Mouse (Mus musculus) neural tube, embryonic 14.5 days (tissue): ENCODE measurements around the gene Iglon5. TPM values are rescaled to one million over a fixed set of nuclear protein-coding genes. Genes with fewer than 3 reads are reported as not detected.

Experiments used
- ATAC-seq: fragments of 200-750 bp; cut with Nextera tagmentation; 2 replicates; pipeline ENCODE4 v1.8.0; 2017; ENCODE audit warnings: low read depth, mild to moderate bottlenecking, moderate TSS enrichment, moderate library complexity
- H3K27ac ChIP-seq: fragments of 300-500 bp; sonication (generic); 2 replicates; pipeline ENCODE4 v1.5.1; 2014; ENCODE audit warnings: low read depth, mild to moderate bottlenecking, control low read depth, low read length, moderate library complexity, mixed read lengths
- H3K27me3 ChIP-seq: fragments of 300-500 bp; sonication (generic); 2 replicates; pipeline ENCODE4 v1.6.1; 2014; ENCODE audit warnings: low read length; ENCODE audit not compliant: control insufficient read depth, insufficient read depth
- H3K36me3 ChIP-seq: fragments of 300-500 bp; sonication (generic); 2 replicates; pipeline ENCODE4 v1.6.1; 2014; ENCODE audit warnings: low read length, mixed read lengths; ENCODE audit not compliant: control insufficient read depth, insufficient read depth
- H3K4me1 ChIP-seq: fragments of 300-500 bp; sonication (generic); 2 replicates; pipeline ENCODE4 v1.6.1; 2014; ENCODE audit warnings: low read length; ENCODE audit not compliant: control insufficient read depth, insufficient read depth
- H3K4me2 ChIP-seq: fragments of 300-500 bp; sonication (generic); 2 replicates; pipeline ENCODE4 v1.6.1; 2014; ENCODE audit warnings: mild to moderate bottlenecking, low read depth, low read length, control low read depth
- H3K4me3 ChIP-seq: fragments of 300-500 bp; sonication (generic); 2 replicates; pipeline ENCODE4 v1.5.1; 2014; ENCODE audit warnings: low read depth, low read length, control low read depth, mixed read lengths
- H3K9ac ChIP-seq: fragments of 300-500 bp; sonication (generic); replicated peaks from 2 replicates; pipeline ENCODE4 v1.6.1; 2014; ENCODE audit warnings: low read depth, mild to moderate bottlenecking, control low read depth, low read length, mixed read lengths
- H3K9me3 ChIP-seq: fragments of 300-500 bp; sonication (generic); 2 replicates; pipeline ENCODE4 v1.6.1; 2016; ENCODE audit warnings: low read length; ENCODE audit not compliant: control insufficient read depth
- WGBS: fragments of 180-500 bp; shearing (Covaris S2); extraction: QIAGEN DNeasy Blood & Tissue Kit; methylation state at CpG from one replicate; pipeline ENCODE4 v1.1.7; 2014; 5-methylcytosine and 5-hydroxymethylcytosine counted together
- polyA plus RNA-seq: library from polyadenylated mRNA; unstranded; fragments of >200 nt; fragmentation: Nextera tagmentation; extraction: Ambion mirVana; gene quantifications from 2 replicates; pipeline ENCODE4 v1.2.1, GENCODE M21; 2014

The Iglon5 gene
- polyA plus RNA-seq, 1 experiment from 2014 or later: 14.6 TPM

DNA sequence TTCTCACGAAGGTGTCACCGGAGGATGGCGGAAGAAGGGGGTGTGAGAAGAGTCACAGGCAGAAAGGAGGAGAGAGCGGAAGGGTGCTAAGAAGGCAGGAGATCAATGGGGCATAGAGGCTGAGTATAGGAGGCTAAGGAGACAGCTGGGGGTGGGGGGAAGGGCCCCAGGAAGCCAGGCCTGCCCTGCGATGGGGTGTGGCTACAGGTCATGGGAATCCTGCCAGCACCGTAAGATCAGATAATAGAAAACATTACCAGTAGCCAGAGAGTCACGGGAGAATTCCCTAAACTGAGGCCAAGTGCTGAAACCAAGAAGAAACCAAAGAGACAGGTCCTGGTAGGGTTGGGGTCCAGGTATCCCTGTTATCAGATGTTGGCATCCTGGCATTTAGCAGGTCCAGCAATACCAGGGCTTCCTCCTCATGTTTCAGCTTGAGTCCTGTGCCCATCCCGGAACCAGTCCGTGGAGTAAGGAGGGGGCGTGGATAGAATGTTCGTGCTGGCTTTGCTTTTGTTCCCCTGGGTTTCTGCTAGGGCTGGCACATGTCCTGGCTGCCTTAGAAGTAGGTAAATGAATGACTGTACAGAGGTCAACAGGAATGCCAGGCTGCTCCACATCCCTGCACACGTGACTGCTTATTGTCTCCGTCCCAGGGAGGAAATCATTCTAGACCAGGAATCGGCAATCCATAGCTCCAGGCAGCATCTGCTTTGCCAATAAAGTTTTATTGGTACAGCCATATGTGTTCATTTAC is 36.1 kb downstream of the Iglon5 start:
- Histone ChIP-seq H3K36me3 (peaks cover 17% of the 10 kb centered on the region), H3K9ac (no peak overlapping the region)
- 87% methylated on average over 14 of the region's 14 CpGs for WGBS

DNA sequence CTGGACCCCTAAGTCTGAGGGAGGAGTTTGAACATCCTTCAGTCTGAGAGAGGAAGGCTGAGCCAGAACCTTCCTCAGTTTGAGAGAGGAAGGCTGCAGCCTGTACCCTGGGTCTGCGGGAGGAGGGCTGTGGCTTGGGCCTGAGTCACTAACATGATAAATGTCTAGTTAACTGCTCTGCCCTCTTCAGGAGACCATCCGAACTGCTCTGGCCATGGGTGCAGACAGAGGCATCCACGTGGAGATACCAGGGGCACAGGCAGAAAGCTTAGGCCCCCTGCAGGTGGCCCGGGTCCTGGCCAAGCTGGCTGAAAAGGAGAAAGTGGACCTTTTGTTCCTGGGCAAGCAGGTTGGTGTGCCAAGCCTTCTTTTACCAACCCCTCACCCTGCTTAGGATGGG is 37.3 kb downstream of the Iglon5 start:
- Histone ChIP-seq H3K27ac (no peak overlapping the region), H3K4me1 (no peaks in the 10 kb centered on the region), H3K9ac (no peak overlapping the region), H3K9me3 (no peaks in the 10 kb centered on the region), H3K36me3 (peaks cover 17% of the 10 kb centered on the region), H3K27me3 (no peaks in the 10 kb centered on the region), H3K4me3 (no peak overlapping the region), H3K4me2 (no peak overlapping the region)
- ATAC-seq: no peak
- WGBS: 55% methylated on average over 4 of the region's 4 CpGs

More for the DNA sequence above, 36.1 kb downstream of the Iglon5 start:
- Histone ChIP-seq H3K27ac (no peak overlapping the region), H3K9me3 (no peaks in the 10 kb centered on the region), H3K4me3 (no peak overlapping the region), H3K4me2 (no peak overlapping the region), H3K4me1 (no peaks in the 10 kb centered on the region), H3K27me3 (no peaks in the 10 kb centered on the region)
- ATAC-seq: no peak

DNA sequence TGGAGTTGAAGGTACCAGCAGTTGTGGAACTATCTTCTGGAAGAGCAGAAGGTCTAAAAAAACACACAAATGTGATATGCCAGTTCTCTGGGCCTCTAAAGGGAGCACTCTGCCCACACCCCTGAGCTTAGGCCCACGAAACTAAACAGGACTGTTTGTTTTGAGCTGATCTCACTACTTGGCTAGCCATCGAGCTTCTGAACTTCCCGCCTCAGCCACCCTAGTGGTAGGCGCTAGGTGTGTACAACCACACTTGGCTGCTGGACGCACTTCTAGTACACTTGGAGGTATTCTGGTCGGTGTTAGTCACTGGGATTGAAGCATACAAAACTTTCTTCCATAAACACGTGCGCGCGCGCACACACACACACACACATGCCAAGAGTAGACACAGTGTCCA is 38.1 kb downstream of the Iglon5 start:
- Histone ChIP-seq H3K27ac (no peak overlapping the region), H3K36me3 (peaks cover 17% of the 10 kb centered on the region), H3K9me3 (no peaks in the 10 kb centered on the region), H3K4me3 (no peak overlapping the region), H3K9ac (no peak overlapping the region), H3K27me3 (no peaks in the 10 kb centered on the region), H3K4me1 (no peaks in the 10 kb centered on the region), H3K4me2 (no peak overlapping the region)
- WGBS: 96% methylated on average over 11 of the region's 11 CpGs
- no peak for ATAC-seq

DNA sequence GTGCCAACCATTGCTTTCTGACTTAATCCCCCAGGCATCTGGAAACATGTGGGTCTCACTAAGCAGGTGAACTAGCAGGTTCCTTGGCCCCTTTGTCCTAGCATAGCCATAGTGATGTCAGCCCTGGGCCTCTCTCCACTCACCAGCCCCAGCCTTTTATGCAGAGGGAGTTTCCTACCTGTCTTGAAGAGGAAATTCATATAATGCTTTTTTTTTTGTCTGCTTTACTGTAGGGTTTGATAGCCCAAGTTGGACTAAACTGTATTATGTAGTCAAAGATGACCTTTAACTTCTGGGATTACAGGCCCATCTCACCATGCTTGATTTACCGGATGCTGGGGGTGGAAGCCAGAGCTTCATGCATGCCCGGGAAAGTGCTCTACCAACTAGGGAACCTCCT is 40.1 kb downstream of the Iglon5 start:
- ATAC-seq: no peak
- H3K27ac ChIP-seq: no peak overlapping the region
- H3K4me1 ChIP-seq: peaks cover 4% of the 10 kb centered on the region; the same call in 1 of the 2 replicates
- H3K27me3 ChIP-seq: no peaks in the 10 kb centered on the region
- no peak overlapping the region for H3K4me2 ChIP-seq
- H3K9me3 ChIP-seq: no peaks in the 10 kb centered on the region
- whole genome bisulfite sequencing: 92% methylated on average over 2 of the region's 2 CpGs
- H3K4me3 ChIP-seq: no peak overlapping the region
- peaks cover 17% of the 10 kb centered on the region for H3K36me3 ChIP-seq
- H3K9ac ChIP-seq: no peak overlapping the region

DNA sequence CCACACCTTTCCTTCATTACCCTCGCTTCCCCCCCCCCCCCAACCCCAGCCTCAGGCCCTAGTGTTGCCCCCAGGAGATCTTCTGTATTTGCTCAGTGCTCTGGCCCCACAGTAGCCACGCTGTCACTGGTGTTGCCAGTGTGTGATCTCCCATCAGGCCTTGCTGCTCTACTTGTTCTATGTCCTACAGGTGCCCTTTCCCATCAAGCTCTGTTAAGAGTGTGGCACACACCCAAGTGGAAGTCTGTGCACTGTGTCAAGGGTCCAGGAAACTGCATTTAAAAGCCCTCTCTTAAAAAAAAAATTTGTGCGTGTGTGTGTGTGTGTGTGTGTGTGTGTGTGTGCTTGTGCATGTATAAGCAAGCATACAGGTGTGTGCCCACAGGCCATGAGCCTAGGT is 41.6 kb downstream of the Iglon5 start:
- H3K4me3 ChIP-seq: no peak overlapping the region
- H3K4me1 ChIP-seq: peaks cover 11% of the 10 kb centered on the region
- no peaks in the 10 kb centered on the region for H3K27me3 ChIP-seq
- H3K9me3 ChIP-seq: no peaks in the 10 kb centered on the region
- no peak overlapping the region for H3K4me2 ChIP-seq
- WGBS: 93% methylated on average over 3 of the region's 3 CpGs
- no peak overlapping the region for H3K27ac ChIP-seq
- H3K36me3 ChIP-seq: peaks cover 3% of the 10 kb centered on the region; the same call in 1 of the 2 replicates
- ATAC-seq: no peak
- no peak overlapping the region for H3K9ac ChIP-seq

DNA sequence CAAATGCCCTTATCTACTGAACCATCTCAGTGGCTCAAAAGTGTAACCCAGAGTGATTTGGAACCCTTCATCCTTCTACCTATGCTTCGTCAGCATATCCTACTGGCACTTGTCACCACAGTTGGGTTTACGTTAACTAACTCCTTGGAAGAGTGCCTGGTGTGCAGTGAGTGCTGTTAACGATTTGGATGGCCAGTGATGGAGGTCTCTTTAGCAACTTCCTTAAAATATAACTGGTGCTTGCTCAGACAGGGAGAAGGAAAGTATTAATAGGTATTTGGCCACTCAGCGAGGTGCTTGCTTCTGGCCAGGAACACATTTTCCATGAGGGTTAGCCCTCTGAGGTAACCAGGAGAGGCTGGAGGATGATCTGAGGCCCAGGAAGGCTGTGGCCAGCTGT is 42.1 kb downstream of the Iglon5 start:
- Histone ChIP-seq H3K4me3 (no peak overlapping the region), H3K4me1 (peaks cover 13% of the 10 kb centered on the region), H3K27ac (no peak overlapping the region), H3K9ac (no peak overlapping the region), H3K4me2 (no peak overlapping the region), H3K9me3 (no peaks in the 10 kb centered on the region), H3K36me3 (no peaks in the 10 kb centered on the region), H3K27me3 (no peaks in the 10 kb centered on the region)
- no peak for ATAC-seq
- WGBS: 94% methylated on average over 4 of the region's 4 CpGs

DNA sequence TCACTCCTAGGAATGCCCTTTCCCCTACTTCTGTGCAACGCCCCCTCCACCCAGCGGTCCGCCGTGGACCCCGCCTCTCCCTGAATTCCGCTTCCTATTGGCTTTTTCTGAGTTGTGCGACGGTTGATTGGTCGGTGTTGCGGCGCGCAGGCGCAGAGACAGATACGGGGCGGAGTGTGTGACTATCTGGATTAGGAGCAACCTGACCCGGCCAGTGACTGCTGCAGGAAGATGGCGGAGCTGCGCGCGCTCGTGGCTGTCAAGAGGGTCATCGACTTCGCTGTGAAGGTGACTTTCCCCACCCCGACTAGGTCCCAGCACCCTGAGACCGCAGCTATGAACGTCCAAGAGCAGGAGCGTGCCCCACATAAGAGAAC is 46.0 kb downstream of the Iglon5 start, which contains the start of the genes Etfb and Gm45233:
Etfb (plus strand) TSS at position 167 of the 377 bp plus-strand sequence.
Gm45233 (plus strand) TSS at position 212 of the 377 bp plus-strand sequence.
- Histone ChIP-seq H3K4me2 (peak within 1 kb of the TSS; percentile 57), H3K9me3 (no peaks in the 10 kb centered on the region), H3K4me1 (peaks cover 17% of the 10 kb centered on the region), H3K27me3 (no peaks in the 10 kb centered on the region), H3K4me3 (peak within 1 kb of the TSS; percentile 52), H3K27ac (peak within 1 kb of the TSS; percentile 90), H3K36me3 (no peaks in the 10 kb centered on the region), H3K9ac (peak within 1 kb of the TSS; percentile 66)
- ATAC-seq: peak; percentile 97
- WGBS: under 1% methylated on average over 27 of the region's 27 CpGs

DNA sequence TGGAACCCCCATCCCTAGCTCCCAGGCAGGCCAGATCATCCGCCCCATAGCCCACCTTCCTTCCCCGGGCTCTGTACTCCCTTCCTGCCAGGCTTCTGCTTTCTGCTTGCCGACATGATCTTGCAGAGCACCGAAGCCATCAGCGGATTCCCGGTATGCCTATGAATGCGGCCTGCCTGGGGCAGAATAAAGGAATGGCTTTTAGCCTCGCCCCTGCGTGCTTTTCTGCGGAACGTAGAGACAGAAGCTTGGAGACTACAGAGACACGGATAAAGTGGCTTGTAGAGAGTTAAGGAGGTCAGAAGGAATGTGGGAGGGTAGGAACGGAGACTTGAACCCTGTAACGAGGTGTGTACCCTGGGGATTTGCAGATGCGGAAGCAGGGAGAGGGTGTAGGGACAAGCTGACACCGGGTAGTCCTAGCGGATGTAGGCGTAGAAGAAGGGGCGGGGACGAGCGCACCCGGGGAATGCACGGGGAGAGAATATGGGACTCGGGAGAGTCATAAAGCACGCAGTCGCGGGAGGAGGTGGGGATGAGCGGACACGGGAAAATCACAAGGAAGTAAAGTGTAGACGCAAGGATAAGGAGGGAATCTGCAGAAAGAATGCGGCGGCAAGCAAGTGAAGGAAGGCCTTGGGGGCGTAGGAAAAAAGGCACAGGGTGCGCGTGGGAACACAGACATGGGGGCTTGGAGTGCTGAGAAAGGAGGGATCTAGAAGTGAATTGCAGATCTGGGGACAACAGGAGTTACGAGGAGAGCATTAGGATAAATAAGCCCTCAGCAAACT is 46.6 kb downstream of the Iglon5 start:
- Histone ChIP-seq H3K4me2 (peak overlapping the region; percentile 57), H3K27me3 (no peaks in the 10 kb centered on the region), H3K36me3 (no peaks in the 10 kb centered on the region), H3K9ac (peak overlapping the region; percentile 63), H3K27ac (peak overlapping the region; percentile 90), H3K9me3 (no peaks in the 10 kb centered on the region), H3K4me1 (peaks cover 17% of the 10 kb centered on the region), H3K4me3 (peak overlapping the region; percentile 52)
- WGBS: under 1% methylated on average over 36 of the region's 36 CpGs
- peak; percentile 85 for ATAC-seq

DNA sequence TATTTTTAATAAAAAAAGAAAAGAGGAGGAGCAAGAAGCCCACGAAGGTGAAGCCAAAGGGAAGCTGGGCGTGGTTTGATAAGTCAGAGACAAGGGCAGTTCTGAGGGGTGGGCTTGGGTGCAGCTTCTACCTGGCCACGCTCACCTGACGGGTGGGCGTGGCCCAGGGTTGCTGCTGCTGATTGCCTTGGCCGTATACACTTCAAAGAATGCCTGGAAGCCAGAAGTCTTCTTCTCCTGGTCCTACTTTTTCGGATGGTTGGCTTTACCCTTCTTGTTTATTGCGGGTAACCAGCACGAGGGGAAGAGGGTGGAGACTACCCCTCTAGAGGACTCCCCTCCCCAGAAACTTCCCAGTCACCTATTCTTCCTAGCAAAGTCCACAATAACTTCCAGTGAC is 47.2 kb downstream of the Iglon5 start:
- Histone ChIP-seq H3K9me3 (no peaks in the 10 kb centered on the region), H3K4me3 (peak overlapping the region; percentile 52), H3K9ac (peak overlapping the region; percentile 63), H3K27ac (peak overlapping the region; percentile 90), H3K36me3 (no peaks in the 10 kb centered on the region), H3K27me3 (no peaks in the 10 kb centered on the region), H3K4me1 (peaks cover 17% of the 10 kb centered on the region), H3K4me2 (peak overlapping the region; percentile 57)
- ATAC-seq: no peak
- WGBS: 8% methylated on average over 9 of the region's 9 CpGs
